Mouse (Mus musculus): ENCODE data around the gene 2210010C04Rik.
"Not testable (repeated sequence)": the region's sequence is repeated elsewhere in the genome, so short reads cannot be mapped to it uniquely, and the experiment has no call there.

Gene 2210010C04Rik

DNA sequence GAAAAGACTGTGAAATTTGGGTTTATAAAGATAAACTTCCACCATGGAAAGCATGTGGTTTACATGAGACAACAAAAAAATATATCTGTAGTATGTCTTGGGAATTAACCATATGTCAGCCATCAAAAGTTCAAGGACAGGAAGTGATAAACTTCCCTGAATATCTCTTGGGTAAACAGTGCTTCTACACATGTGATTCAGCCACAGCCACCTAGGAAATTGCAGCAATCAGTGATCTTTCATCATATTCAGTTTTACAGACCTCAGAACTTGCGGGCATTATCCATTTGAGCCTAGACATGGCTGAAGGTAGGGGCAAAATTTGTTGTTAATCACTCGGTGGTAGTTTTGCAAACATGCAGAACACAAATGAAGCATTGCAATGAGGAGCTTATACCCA lies 16.7 kb downstream of the 2210010C04Rik start:
- DNase-seq = no peak

DNA sequence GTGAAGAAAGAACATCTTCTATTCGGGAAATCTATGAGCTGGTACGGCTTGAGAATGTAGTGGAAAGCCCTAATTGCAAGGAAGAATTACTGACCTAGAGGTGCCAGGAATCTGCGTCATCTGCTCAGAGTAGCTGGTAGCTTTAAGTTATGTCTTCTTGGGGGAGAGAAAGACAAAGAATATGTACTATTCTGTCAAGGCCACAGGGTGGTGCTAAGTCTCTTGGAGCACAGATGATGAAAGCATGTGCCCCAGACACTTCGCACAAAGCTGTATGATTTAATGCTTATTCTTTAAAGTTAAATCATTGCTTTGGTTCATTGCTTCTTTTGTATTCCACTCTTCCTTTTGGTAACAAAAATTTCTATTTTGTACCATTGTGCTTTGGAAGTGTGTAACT lies 20.2 kb downstream of the 2210010C04Rik start:
- DNase-seq = no peak

DNA sequence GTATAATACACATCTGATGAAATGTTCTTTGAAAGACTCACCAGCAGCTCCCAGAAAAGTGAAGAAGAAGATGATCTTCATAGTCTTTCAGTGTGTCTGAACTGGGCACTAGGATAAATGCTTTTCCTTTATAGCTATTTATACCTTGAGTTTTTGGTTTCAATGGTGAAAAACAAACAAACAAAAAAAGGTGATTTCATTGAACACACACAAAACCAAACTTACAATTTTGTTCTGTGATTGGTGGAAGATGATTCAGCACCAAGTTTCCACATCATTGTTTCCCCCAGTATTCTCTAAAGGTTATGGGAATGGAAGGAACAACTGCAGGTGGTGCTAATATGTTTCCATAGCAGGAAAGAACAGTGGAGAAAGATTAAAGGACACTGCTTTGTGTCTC lies 35.9 kb downstream of the 2210010C04Rik start, which contains the start of gene Gm2663:
Gene Gm2663 (minus strand): TSS at position 101 of the 400 bp plus-strand sequence.
- not testable (repeated sequence) for DNase-seq

All from lung, postnatal 4 days (tissue).